Mouse (Mus musculus): ENCODE measurements around the gene Hsph1.

The Hsph1 gene

DNA sequence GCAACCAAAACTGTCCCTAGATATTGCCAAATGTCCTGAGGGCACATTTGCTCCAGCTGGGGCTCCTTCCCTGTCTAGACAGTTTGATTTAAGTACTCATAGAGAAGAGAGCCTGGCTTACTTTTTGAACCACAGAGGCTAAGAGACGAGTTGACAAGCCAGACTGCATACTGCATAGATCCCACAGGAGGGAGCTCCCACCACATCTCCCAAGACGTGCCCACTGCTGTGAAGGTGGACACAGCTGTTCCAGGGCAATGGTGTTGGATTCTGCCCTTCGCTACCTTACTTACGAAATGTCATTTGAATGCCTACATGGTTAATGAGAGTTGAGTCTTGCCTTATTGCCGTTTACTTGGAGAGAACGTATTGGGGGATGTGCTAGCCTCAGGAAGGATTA is 6.2 kb upstream of the Hsph1 start:
- no peak for DNase-seq (ENCODE audit: low read depth, low spot score)

DNA sequence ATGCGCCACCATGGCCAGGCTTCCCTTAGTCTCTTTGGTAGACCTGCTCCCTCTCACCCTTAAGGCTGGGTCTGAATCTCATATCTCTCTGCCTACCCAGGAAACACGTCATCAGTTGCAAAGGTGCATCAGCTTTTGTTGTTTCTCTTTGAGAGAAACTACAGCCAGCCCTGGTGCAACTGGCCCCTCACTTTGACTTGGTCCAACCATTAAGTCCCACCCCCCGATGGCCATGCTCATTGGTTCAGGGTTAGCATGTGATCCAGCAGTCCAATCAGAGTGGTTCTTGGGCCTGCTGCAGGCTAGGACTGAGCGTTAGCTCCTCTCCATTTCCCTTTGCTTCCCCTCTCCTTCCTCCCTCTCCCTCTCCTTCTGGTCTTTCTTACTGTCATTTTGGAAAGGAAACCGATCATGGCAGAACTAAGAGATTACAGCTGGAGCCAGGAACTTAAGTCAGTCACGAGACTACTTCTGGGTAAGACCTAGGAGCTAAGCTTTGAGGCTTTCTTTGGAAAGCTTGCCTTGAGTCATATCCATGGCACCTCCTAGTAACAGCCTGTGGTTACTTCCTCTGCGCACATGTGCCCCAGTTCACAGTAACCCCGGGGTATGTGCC is 5.2 kb upstream of the Hsph1 start:
- no peak for DNase-seq (ENCODE audit: low read depth, low spot score)

DNA sequence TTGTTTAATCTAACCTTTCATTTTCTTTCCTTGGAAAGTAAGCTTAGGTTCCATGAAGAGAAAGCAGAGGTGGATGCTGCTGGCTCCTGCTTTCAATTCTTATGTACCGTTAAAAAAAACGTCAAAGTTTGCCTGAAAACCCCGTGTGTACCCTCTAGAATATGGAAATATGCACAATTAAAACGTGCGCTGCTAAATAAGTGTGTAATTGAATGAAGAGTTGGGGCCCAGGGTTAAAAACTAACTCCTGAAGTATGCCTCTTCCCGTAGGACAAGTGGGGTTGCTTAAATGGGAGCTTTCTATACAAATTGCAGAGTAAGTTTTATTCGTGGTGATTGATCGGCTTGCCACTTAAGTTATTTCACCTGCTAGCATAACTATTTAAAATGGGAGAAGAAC is 1.1 kb upstream of the Hsph1 start:
- DNase-seq (ENCODE audit: low read depth, low spot score), result no peak

DNA sequence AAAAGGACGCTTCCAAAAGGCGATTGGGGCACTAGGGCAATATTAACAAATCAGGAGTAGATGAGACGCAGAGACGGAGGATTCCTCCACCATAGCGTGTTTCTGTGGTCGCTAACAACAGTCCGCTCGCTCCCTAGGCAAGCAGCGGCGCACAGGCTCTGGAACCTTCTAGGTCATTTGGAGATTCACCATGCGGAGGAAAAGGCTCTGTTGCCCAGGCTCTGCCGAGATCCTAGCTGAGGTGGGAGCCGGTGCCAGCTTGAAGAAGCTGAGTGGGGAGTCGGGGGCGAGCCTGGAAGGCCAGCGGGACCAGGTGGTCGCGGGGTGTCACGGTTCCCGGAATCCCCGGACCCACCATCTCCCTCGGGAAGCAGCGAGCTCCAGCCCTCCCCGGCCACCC is 620 bp downstream of the Hsph1 start:
- peak; percentile 55 for DNase-seq (ENCODE audit: low read depth, low spot score)

DNA sequence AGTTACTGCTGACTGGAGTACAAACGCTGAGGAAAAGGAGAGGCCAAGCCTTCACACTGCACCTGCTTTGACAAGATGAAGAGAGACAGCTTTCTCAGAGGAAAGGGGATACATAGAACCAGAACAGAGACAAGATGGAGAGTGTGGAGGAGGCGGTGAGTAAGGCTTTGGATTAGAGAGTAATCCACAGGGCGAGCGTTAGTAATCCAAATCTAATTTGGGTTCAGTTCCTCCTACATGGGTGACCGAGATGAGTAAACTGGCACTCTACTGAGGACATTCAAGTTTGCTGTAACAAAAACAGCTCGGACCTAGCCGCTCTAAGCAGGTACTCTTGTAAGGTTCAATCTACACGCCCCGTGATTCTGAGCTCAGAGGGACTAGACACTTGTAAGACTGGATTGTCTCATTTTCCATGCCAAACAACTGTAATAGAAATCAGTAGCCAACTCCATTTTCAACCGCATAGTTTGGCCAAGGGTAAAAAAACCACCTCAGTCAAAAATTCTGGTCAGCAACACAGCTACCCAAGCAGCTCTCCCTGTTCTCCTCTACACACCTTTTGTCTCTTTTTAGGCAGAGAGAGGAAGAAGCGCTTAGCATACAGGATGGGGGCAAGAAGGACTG is 1.7 kb downstream of the Hsph1 start:
- peak; percentile 21 for DNase-seq (ENCODE audit: low read depth, low spot score)

DNA sequence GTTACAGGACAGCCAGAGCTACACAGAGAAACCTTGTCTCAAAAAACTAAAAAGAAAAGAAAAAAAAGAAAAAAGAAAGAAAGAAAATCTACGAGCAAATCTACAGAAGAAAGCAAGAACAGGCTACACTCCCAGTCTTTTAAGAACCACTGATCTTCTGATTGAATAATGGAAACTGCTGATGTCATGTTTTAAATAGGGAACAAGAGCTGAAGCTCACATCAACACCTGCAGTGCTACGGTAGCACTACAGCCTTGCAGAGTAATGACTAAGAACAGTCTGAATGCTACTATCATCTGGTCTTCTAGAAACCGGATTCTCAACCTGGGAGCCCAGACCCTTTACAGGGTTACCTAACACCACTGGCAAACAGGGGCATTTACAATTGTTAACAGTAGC is 10.6 kb downstream of the Hsph1 start:
- no peak for DNase-seq (ENCODE audit: low read depth, low spot score)

DNA sequence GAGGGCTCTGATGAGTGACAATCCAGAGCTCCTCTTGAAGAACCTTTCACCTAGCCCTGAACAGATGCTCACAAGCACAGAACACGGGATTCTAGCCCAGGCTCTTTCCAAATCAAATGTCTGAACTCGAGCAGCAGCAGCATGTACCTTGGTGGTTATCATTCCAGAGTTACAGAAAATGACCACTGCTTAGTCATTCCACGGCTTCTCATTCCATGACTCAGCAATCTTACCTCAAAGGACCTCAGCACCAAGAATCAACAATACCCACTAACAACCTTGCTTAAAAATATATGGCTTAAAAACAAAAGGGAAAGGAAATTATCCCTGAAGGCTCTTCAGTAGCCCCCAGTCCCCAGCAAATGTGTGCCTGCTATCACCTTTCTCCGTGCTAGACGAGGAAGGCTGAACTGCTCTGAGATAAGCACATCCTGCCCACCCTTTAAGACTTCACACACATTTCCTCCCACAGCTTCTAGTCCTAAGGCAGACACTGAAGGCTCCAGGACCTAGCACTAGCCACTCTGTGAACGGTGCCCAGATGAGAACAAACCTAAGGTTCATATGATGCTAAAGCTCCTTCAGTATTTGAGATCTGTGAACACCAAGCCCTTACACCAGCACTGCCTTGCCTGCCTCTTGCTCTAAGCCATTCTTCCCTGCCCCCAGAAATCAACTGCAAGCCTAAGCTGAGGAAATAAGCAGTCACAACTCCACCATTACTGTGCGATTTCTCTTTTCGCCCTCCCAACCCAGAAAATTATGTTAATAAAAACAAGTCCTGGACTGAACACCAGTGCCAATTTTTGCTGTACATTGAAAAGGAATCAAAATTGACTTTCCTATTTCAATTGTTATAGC is 12.1 kb downstream of the Hsph1 start:
- DNase-seq (ENCODE audit: low read depth, low spot score), result no peak

DNA sequence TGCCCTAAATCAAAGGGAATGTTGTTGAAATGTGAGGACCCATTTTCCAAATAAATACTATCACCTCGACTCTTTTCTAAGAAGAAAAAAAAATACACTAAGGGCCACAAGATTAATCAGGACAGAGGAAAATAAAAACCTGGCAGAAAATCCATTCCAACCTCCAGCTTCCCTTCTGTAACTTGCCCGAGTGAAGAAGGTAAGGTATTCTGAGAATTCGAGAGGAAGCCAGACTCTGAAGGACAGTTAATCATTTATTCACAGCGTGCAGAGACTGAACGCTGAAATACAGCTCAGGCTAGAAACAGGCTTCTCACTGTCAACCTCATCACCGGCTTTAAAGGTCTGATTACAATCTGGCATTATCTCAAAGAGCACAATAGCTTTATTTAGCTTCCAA is 13.5 kb downstream of the Hsph1 start:
- no peak for DNase-seq (ENCODE audit: low read depth, low spot score)

DNA sequence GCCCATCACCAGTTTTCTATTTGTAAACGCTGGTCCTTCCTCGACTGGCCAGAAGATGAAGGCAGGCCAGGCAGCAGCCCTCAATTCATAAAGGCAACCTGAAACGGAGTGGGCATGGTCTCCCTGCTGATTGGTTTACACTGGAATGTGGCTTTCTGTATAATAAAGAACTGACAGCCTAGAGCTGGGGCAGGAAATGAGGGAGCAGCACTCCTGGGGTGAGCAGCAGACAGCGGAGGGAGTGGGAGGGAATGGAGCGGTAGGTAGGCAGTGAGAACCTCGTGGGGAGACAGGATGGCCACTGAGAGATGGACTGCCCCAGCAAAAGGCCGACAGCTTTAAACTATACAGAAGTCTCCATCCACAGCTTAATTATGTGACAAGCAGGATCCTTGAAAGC is 14.0 kb downstream of the Hsph1 start:
- DNase-seq (ENCODE audit: low read depth, low spot score), result no peak

DNA sequence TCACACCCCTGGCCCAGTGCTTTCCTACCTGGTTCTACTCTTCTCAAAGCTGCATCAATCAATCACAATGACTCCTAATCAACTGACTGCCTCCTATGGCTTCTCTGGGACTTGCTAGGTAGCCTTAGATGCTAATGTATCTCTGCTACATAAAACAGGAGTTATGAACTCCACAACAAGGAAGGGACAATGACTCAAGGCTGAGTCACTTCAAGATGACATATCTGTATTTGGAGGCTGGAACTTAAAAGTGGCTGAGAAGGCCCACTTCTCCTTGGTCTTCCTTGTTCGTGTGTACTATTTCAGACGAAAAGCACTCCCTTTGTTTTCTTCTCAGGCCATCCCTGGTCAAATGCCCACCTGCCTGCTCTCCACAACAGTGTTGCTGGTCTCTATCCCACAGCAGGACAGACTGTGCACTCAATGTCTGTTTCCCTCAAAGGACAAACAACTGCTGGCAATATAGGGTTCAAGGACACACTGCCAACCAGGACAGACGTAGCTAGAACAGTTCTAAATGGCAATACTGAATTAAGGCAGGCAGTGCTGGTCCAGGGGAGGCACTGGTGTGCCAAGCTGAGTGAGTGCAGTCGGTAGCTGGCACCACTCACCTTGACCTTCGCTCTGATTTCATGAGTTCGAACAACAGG is 18.3 kb downstream of the Hsph1 start:
- DNase-seq (ENCODE audit: low read depth, low spot score), result no peak

DNA sequence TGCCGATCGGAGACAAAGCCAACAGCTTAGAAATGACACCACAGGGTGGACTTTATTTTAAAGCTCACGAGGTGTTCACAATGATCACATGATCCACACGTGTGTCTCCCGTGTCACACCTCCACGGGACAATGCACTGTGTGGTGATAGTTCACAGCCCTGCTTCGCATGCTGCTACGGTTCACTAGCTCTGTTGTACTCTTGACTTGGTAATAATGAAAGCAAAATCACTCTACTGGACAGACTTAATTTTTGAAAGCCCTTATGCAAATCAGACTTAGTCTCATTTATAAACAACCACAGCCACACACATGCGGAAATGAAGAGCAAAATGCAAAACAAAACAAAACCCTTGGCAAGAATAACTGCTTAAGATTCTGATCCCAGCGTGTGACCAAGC is 19.4 kb downstream of the Hsph1 start:
- no peak for DNase-seq (ENCODE audit: low read depth, low spot score)

DNA sequence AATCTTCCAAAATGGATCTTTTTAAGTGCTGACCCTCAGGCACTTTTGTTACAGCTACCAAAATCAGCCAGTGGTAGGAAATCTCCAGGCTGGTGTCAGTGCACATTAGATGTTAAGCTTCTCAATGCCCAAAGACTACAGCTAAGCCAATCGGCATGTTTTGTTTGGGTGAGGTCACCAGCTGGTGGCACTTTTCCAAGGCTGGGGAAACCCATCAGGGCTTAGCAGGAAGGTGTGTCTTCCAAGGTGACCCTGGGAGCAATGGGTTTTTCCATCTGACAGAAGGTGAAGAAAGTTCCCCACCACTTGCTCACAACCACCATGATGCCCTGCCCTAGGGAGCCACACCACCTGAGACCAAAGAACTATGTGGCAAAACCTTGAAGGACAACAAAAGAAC is 20.0 kb downstream of the Hsph1 start:
- no peak for DNase-seq (ENCODE audit: low read depth, low spot score)

DNA sequence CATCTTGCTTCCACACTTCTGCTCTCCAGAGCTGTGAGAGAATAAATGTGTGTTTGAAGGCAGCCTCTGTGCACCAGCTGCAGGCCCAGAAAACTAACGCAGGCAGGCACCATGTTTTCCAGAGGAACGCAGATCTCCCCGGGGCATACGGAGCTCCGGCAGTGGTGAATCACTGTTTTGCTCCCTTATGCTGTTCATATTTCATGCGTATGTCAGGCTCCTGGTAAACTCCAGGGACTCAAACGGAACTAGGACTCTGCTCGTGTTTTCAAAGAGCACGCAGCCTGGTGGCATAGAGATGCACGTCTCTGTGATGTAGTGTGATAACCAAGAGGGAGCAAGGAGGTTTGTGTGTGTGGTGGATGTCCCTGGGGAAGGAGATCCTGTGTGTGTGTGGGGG is 23.4 kb downstream of the Hsph1 start:
- no peak for DNase-seq (ENCODE audit: low read depth, low spot score)

DNA sequence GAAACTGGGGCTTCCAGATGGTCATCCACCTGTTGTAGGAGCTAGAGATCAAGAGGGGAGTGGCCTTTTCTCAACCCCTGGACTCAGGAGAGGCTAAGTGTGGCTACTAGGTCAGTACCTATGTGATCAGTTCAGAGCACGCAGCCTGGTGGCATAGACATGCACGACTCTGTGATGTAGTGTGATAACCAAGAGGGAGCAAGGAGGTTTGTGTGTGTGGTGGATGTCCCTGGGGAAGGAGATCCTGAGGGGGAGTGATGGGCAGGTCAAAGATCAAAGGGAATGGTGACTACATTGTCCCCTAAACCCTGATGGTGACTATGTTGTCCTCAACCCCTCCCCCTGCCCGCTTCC is 24.0 kb downstream of the Hsph1 start:
- DNase-seq (ENCODE audit: low read depth, low spot score), result no peak

DNA sequence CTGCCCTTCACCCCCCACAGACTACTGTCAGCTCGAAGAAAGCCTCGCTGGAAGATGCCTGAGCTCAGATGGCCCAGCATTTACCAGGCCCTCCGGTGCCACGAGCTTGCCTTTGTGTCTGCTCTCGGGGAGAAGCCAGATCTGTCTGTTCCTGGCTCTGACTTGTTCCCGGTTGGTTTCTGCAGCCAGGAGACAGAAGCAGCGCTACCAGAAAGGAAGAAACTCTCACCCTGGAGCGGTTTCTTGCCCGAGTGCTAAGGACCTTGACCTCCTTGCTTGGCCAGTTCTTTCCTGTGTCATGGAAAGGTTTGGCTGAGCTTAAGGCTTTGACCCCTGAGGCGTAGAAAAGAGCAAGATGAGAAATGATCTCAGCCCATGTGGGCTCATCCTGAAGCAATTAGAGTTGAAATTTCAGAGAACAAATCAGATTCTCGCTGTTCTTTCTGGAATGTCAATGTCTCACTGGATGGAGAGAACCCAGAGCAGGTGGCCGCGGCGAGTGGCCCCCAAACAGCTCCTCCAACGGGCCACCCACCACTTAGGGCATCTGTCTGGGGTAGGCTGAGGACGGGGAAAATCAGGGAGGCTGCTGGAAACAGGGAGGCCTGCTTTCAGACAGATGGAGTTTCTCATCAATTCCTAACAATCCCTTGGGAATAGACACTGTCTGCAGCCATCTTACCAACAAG is 24.6 kb downstream of the Hsph1 start:
- DNase-seq (ENCODE audit: low read depth, low spot score), result no peak

DNA sequence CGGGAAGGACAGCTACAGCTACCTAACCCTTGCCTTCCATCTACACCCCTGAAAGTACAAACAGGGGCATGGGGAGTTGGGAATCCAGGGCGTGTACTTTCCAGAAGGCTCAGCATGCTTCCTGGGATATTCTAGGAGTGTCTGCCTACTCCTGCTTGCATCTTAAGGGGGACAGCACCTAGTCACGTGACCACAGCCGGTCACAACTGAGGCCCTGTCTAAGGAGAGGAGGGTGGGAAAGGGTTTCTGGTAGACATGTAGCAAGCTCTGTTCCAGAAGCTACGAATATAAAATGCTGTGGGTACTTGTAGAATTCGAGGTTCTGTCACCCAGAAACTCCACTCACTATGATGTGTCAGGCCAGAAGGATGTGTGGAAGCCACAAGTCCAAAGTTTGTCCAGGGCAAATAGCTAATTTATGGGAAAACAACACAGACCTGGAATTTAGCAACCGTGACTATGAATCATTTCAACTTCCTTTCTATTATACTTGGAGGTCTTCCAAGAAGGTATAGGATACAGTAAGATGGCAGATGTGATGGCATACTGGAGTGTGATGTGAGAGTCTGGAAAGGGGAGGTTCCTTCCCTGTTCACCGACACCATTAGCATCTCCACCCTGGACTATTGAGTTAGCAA is 29.0 kb downstream of the Hsph1 start:
- no peak for DNase-seq (ENCODE audit: low read depth, low spot score)

DNA sequence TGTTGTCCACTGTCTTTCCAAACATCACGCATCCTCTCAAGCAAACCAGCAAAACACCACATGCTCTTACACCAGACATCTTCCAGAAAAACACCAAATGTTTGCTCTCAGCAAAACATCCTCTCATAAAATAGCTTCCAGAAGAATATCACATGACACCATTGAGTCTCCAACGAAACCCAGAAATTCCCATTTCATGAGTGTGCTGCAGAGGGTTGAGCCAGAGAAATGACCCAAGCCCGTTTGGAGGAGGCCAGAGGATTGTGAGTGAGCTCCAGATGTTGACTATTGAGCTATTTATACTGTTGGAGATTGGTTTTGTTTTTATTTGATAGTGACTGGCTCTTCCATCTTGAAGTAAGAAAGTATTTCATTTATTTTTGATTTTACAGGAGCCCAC is 32.9 kb downstream of the Hsph1 start:
- DNase-seq (ENCODE audit: low read depth, low spot score), result no peak

DNA sequence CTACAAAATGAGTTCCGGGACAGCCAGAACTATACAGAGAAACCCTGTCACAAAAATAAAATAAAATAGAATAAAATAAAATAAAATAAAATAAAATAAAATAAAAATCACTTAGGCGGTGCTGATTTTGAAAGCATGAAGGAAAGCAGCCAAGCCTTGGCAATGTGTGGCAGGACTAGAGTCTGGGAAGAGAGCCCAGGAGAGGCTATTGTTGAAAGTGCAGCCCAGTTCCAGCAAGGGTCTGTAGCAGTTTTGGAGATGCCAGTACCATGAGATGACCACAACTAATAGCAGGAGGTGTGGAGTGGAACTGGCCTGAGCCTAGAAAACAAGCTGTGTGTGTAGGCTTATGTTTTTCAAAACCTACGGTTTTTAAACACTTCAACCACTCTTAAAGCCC is 34.2 kb downstream of the Hsph1 start:
- no peak for DNase-seq (ENCODE audit: low read depth, low spot score)

DNA sequence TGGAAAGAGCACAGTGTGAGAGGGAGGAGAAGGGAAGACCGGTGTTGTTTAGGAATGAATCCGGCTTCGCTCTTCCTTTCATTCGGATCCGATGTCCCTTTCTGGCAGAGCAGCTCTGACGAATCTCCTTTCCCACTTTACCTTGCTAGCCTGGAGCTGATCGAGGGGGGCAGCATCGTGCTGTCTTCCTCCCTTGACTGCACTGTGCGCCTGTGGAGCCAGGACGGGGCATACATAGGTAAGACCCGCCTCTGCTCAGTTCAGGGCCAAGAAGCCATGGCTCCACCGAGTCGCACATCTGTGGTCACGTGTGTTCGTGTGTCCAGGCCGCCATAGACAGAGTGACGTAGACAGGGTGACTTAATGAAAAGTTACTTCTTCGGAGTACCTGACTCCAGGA is 38.8 kb downstream of the Hsph1 start:
- no peak for DNase-seq (ENCODE audit: low read depth, low spot score)

DNA sequence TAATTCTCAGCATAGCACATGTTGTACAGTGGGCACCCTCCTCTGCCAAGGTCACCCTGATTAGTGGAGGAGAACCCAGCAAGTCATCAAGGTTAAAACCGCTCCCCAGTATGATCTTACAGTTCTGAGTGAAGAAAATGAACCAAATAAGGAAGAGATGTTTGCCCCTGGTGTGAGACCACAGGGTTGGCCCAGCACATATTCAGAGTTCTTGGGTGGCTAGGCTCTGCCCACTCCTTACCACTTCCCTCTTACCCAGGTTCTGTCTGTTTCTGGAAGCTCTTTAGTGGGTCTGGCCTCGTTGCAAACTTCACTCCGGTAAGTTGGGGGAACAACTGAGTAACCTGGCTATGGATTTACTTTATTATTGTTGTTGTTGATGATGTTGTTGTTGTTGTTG is 42.0 kb downstream of the Hsph1 start:
- DNase-seq (ENCODE audit: low read depth, low spot score), result no peak

DNA sequence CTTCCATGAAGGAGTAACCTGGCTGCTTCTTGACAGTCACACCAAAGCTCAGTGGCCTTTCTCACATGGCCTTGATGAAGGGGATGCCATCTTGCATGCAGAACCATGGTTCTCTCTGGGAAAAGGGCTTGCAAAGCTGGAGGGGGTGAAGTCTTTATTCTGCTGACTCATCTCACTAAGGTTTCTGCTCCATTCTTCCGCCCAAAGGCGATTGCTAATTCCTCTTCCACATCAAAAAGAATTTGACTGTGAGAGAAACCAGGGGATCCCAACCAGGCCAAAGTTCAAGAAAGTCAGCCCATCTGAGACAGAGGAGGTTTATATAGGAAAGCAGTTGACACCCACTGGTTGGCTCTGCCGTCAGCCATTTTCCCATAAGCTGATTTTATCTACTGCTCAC is 46.2 kb downstream of the Hsph1 start:
- no peak for DNase-seq (ENCODE audit: low read depth, low spot score)

Measured in CD4-positive helper T cell, adult 2 months (primary cell).